In the genomic region with DNA sequence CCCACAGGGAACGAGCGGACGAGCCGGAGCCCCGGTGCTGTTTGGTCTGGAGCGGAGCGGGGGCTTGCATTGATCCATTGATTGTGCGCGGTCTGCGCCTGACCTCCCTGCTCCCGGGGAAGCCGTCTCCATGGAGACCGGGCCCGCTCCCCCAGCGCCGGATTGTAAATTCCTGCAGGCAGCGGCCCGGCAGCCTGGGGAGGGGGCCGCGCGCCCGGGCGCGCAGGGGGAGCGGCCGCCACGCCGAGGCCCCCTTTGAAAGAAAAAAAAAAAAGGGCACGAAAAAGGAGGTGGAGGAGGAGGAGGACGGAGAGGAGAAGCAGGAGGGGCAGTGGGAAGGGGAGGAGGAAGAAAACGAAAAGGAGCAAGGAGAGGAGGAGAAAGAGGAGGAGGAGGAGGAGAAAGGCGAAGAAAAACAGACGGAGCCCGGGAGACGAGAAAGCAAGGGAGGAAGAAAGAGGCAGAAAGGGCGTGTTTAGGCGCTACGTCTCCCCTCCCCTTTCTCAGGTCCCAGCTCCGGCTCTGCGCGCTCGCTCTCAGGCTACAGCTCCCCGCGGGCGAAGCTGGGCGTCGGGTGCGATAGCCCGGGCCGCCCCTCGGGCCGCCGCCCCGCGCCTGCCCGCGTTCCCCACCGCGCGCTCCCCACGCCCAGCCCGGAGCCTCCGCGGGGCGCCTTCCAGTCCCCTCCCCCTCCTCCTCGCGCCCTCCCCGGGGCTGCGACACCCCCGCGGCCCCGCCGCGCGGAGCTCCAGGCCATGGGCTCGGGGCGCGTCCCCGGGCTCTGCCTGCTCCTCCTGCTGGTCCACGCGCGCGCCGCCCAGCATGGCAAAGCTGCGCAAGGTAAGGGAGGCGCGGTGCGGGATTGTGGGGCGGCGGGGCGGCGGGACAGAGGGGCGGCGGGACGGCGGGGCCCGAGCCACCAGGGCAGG, we compare ENCODE assay signal across 8 mouse cellular contexts. TPM values are rescaled to one million over a fixed set of nuclear protein-coding genes. Genes with fewer than 3 reads are reported as not detected.
DNase-seq lines count a peak whose midpoint lies in the region; ATAC-seq lines count a peak whose summit lies in the region.

A gene (plus strand): TSS at position 371 of the 929 bp plus-strand sequence.

- no peaks in the 10 kb centered on the region for H3K27me3 ChIP-seq in hindbrain, embryonic 14.5 days (ENCODE audit: control insufficient read depth, insufficient read depth, low read length)

- H3K9ac ChIP-seq in hindbrain, embryonic 14.5 days, result peak within 1 kb of the TSS; percentile 75

- peak within 1 kb of the TSS; percentile 90 for H3K4me2 ChIP-seq in hindbrain, embryonic 14.5 days (replicated peaks)

- H3K27ac ChIP-seq in hindbrain, embryonic 14.5 days, result peak within 1 kb of the TSS; percentile 87

- peak within 1 kb of the TSS; percentile 79 for H3K4me3 ChIP-seq in hindbrain, embryonic 14.5 days (replicated peaks; ENCODE audit: low read length)

- ATAC-seq in hindbrain, embryonic 14.5 days (ENCODE audit: low FRiP score), result peak; percentile 61

- DNase-seq in right cerebral cortex, postnatal 4 days, result peak; percentile 46
- DNase-seq in right cerebral cortex, postnatal 14 days, result no peak
- DNase-seq in embryo, embryonic 10.5 days (ENCODE audit: low spot score), result peak; percentile 86
- DNase-seq in hindbrain, embryonic 14.5 days (ENCODE audit: low spot score), result peak; percentile 44
- DNase-seq in mesoderm, embryonic 11.5 days (ENCODE audit: low read depth, low spot score), result peak; percentile 85
- DNase-seq in thymus, postnatal 14 days, result peak; percentile 45
- DNase-seq in layer of hippocampus, postnatal 10 days (ENCODE audit: low spot score in 2 of 2), result no peak
- no peak for DNase-seq in frontal cortex, postnatal 14 days (ENCODE audit: low spot score in 2 of 2)

- H3K4me1 ChIP-seq in hindbrain, embryonic 14.5 days (replicated peaks; ENCODE audit: control insufficient read depth, insufficient read depth, low read length), result peaks cover 43% of the 10 kb centered on the region

- WGBS in hindbrain, embryonic 14.5 days, result under 1% methylated on average over 90 of the region's 97 CpGs

- no peaks in the 10 kb centered on the region for H3K36me3 ChIP-seq in hindbrain, embryonic 14.5 days (replicated peaks; ENCODE audit: control insufficient read depth, insufficient read depth)

- no peaks in the 10 kb centered on the region for H3K9me3 ChIP-seq in hindbrain, embryonic 14.5 days (ENCODE audit: control insufficient read depth, low read length)

RNA-seq across cellular contexts. Expression of the gene that starts here (rescaled TPM):
- 4.7 and 6.6 TPM in 2 replicates for polyA plus RNA-seq in hindbrain, embryonic 14.5 days (2014; fragmentation: Nextera tagmentation; extraction: Ambion mirVana)
- 1 to 10 TPM; 2.5 to 3.5 TPM for total RNA-seq in layer of hippocampus, postnatal 10 days (2021)

Comparison
In these comparisons a context has a peak if more than half of its experiments do, and no peak if none do; other contexts are left out.
1. DNase-seq: peak in right cerebral cortex, postnatal 4 days (single experiment), embryo, embryonic 10.5 days (single experiment), hindbrain, embryonic 14.5 days (single experiment), mesoderm, embryonic 11.5 days (single experiment) and thymus, postnatal 14 days (single experiment); none in right cerebral cortex, postnatal 14 days (single experiment), layer of hippocampus, postnatal 10 days (0 of 2) and frontal cortex, postnatal 14 days (0 of 2).